Mouse (Mus musculus): Measurements from ENCODE around the gene Txnrd1. TPM values are rescaled to one million over a fixed set of nuclear protein-coding genes. Genes with fewer than 3 reads are reported as not detected.

Txnrd1 gene
- polyA plus RNA-seq, 1 experiment from 2014 or later = 124 TPM

DNA sequence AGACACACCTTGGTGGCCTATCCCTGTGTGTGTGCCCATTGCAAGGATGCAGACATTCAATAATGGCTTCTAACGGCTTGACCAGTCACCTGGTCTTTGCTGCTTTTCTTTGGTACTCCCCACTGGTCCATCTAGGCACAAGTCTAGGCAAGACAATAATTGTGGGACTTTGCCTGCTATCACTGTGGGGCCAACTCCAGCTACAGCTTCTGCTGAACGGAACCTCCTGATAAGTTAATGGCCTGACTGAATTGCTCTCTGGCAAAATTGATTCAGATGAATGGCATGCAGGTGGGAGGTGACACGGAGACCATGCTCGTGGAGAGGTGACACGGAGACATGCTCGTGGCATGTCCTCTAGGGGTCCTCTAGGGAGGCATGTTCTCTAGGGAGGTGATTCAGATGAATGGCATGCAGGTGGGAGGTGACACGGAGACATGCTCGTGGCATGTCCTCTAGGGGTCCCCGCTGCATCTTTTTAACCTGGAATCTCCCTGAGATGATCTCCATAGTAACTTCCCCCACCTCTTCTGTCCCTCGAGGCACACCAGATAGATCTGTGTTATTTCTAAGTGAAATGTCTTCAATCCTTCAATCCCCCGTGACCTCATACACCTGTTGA, 35.3 kb upstream of the Txnrd1 start:
- no peak overlapping the region for H3K4me3 ChIP-seq (replicated peaks; ENCODE audit: low read length)
- H3K36me3 ChIP-seq (replicated peaks; ENCODE audit: control insufficient read depth, insufficient read depth) = no peaks in the 10 kb centered on the region
- H3K9ac ChIP-seq = no peak overlapping the region
- H3K27me3 ChIP-seq (ENCODE audit: control insufficient read depth, insufficient read depth, low read length) = no peaks in the 10 kb centered on the region
- H3K4me1 ChIP-seq (replicated peaks; ENCODE audit: control insufficient read depth, insufficient read depth, low read length) = no peaks in the 10 kb centered on the region
- no peaks in the 10 kb centered on the region for H3K9me3 ChIP-seq (ENCODE audit: control insufficient read depth, low read length)
- H3K27ac ChIP-seq = no peak overlapping the region
- DNase-seq (ENCODE audit: low spot score) = no peak
- WGBS = 69% methylated on average over 11 of the region's 11 CpGs
- H3K4me2 ChIP-seq (replicated peaks) = no peak overlapping the region
- ATAC-seq (ENCODE audit: low FRiP score) = no peak

DNA sequence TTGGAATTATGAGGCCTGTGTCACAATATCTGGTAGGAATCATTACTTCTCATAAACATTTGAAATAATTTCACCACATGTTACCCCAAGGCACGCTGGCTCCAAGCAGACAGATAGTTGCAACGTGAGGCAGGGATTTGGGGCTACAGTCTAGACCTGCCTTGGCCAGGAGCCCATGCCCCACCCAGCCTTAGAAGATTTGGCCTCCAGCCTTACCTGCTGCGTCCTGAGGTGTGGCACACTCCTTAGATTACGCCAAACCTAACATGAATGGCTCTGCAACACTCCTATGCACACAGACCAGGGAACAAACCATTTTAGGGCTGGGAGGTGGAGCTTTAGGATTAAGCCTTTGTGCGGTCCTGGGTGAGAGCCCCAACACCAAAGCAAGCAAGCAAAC, 33.7 kb upstream of the Txnrd1 start:
- H3K4me3 ChIP-seq (replicated peaks; ENCODE audit: low read length) = no peak overlapping the region
- 83% methylated on average over 5 of the region's 5 CpGs for WGBS
- DNase-seq (ENCODE audit: low spot score) (no peak), ATAC-seq (ENCODE audit: low FRiP score) (no peak)
- H3K27ac ChIP-seq = no peak overlapping the region
- no peaks in the 10 kb centered on the region for H3K36me3 ChIP-seq (replicated peaks; ENCODE audit: control insufficient read depth, insufficient read depth)
- no peak overlapping the region for H3K9ac ChIP-seq
- no peak overlapping the region for H3K4me2 ChIP-seq (replicated peaks)
- H3K9me3 ChIP-seq (ENCODE audit: control insufficient read depth, low read length) = no peaks in the 10 kb centered on the region
- H3K27me3 ChIP-seq (ENCODE audit: control insufficient read depth, insufficient read depth, low read length) = no peaks in the 10 kb centered on the region
- no peaks in the 10 kb centered on the region for H3K4me1 ChIP-seq (replicated peaks; ENCODE audit: control insufficient read depth, insufficient read depth, low read length)

DNA sequence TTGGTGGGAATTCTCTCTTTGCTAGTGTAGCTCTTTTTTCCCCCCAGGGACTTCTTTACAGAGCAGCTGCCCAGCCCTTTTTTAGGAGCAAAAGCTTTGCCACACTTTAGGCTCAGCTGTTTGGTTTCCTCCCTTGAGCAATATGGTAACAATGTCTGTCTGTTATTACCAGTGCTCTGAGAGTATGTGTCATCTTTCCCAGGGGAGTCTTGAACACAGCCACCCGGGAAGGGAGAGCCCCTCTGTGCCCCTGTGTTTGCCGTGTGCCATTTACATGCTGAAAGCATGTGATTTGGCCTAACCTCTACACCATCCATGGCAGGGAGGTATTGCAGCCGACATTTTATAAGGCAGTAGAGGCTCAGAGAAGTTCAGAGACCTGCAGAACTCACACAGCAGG, 29.4 kb upstream of the Txnrd1 start:
- ATAC-seq (ENCODE audit: low FRiP score) (no peak), DNase-seq (ENCODE audit: low spot score) (no peak)
- no peak overlapping the region for H3K27ac ChIP-seq
- no peaks in the 10 kb centered on the region for H3K4me1 ChIP-seq (replicated peaks; ENCODE audit: control insufficient read depth, insufficient read depth, low read length)
- H3K9ac ChIP-seq = no peak overlapping the region
- no peak overlapping the region for H3K4me3 ChIP-seq (replicated peaks; ENCODE audit: low read length)
- no peaks in the 10 kb centered on the region for H3K9me3 ChIP-seq (ENCODE audit: control insufficient read depth, low read length)
- H3K36me3 ChIP-seq (replicated peaks; ENCODE audit: control insufficient read depth, insufficient read depth) = no peaks in the 10 kb centered on the region
- H3K27me3 ChIP-seq (ENCODE audit: control insufficient read depth, insufficient read depth, low read length) = no peaks in the 10 kb centered on the region
- no peak overlapping the region for H3K4me2 ChIP-seq (replicated peaks)
- 65% methylated on average over 3 of the region's 3 CpGs for WGBS

DNA sequence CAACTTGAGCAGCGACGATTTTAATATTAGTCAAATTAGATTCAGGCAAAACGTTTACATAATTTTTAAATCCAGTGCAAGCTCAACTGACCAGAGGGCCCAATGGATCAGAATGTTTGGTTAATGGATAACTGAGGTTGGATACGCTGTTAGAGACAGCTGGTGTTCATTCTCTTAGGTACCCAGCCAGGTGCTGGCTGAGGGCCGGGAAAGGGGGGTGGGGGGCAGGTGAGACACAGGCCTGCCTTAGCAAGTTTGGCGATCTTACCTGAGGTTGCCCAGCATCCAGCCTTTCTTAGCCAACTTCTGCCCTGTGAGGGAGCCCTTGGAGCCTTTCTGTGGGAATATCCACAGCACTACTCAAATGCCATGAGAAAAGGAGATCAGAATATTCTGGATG, 28.6 kb upstream of the Txnrd1 start:
- Histone ChIP-seq H3K36me3 (replicated peaks; ENCODE audit: control insufficient read depth, insufficient read depth) (no peaks in the 10 kb centered on the region), H3K27me3 (ENCODE audit: control insufficient read depth, insufficient read depth, low read length) (no peaks in the 10 kb centered on the region), H3K27ac (no peak overlapping the region), H3K4me2 (replicated peaks) (no peak overlapping the region), H3K4me3 (replicated peaks; ENCODE audit: low read length) (no peak overlapping the region), H3K4me1 (replicated peaks; ENCODE audit: control insufficient read depth, insufficient read depth, low read length) (no peaks in the 10 kb centered on the region), H3K9ac (no peak overlapping the region), H3K9me3 (ENCODE audit: control insufficient read depth, low read length) (no peaks in the 10 kb centered on the region)
- ATAC-seq (ENCODE audit: low FRiP score) (no peak), DNase-seq (ENCODE audit: low spot score) (no peak)
- 87% methylated on average over 6 of the region's 6 CpGs for WGBS

- H3K9me3 ChIP-seq (ENCODE audit: control insufficient read depth, low read length) = no peaks in the 10 kb centered on the region
These were observed 27.3 kb upstream of the Txnrd1 start for GRCm38 (mm10) chr10:82806414-82806813.

DNA sequence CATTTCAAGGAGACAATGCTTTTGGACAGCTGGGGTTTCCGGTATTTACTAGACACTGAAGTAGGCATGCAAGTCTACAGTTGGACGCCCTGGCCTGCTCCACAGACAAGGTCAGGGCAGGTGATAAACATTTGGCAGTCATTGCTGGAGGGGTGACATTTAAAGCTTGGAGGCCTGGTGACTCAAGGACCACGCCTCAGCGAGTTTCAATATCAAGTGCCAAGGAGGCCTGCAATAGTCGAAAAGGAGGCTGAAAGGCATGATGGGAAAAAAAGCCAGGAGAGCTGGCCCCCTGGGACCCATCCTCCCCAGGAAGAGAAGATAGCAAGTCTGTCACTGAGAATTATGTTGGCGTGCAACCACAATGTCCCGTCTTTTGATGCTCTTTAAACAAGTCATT, 26.5 kb upstream of the Txnrd1 start:
- WGBS = 60% methylated on average over 7 of the region's 7 CpGs

More at GRCm38 (mm10) chr10:82806414-82806813, 27.3 kb upstream of the Txnrd1 start:
- Histone ChIP-seq H3K27me3 (ENCODE audit: control insufficient read depth, insufficient read depth, low read length) (no peaks in the 10 kb centered on the region), H3K36me3 (replicated peaks; ENCODE audit: control insufficient read depth, insufficient read depth) (no peaks in the 10 kb centered on the region), H3K4me1 (replicated peaks; ENCODE audit: control insufficient read depth, insufficient read depth, low read length) (no peaks in the 10 kb centered on the region), H3K9ac (no peak overlapping the region), H3K27ac (no peak overlapping the region), H3K4me2 (replicated peaks) (no peak overlapping the region), H3K4me3 (replicated peaks; ENCODE audit: low read length) (no peak overlapping the region)
- 87% methylated on average over 8 of the region's 8 CpGs for WGBS
- no peak for DNase-seq (ENCODE audit: low spot score)
- ATAC-seq (ENCODE audit: low FRiP score) = no peak

GRCm38 (mm10) chr10:82808155-82808554, 25.6 kb upstream of the Txnrd1 start:
- no peak overlapping the region for H3K27ac ChIP-seq
- no peak overlapping the region for H3K4me2 ChIP-seq (replicated peaks)
- 54% methylated on average over 6 of the region's 6 CpGs for WGBS
- H3K4me1 ChIP-seq (replicated peaks; ENCODE audit: control insufficient read depth, insufficient read depth, low read length) = no peaks in the 10 kb centered on the region
- no peak overlapping the region for H3K9ac ChIP-seq
- ATAC-seq (ENCODE audit: low FRiP score) (no peak), DNase-seq (ENCODE audit: low spot score) (no peak)
- no peaks in the 10 kb centered on the region for H3K36me3 ChIP-seq (replicated peaks; ENCODE audit: control insufficient read depth, insufficient read depth)
- no peaks in the 10 kb centered on the region for H3K9me3 ChIP-seq (ENCODE audit: control insufficient read depth, low read length)
- H3K4me3 ChIP-seq (replicated peaks; ENCODE audit: low read length) = no peak overlapping the region
- H3K27me3 ChIP-seq (ENCODE audit: control insufficient read depth, insufficient read depth, low read length) = no peaks in the 10 kb centered on the region

More for the DNA sequence above, 26.5 kb upstream of the Txnrd1 start:
- Histone ChIP-seq H3K9me3 (ENCODE audit: control insufficient read depth, low read length) (no peaks in the 10 kb centered on the region), H3K9ac (no peak overlapping the region), H3K27me3 (ENCODE audit: control insufficient read depth, insufficient read depth, low read length) (no peaks in the 10 kb centered on the region), H3K4me1 (replicated peaks; ENCODE audit: control insufficient read depth, insufficient read depth, low read length) (no peaks in the 10 kb centered on the region), H3K4me3 (replicated peaks; ENCODE audit: low read length) (no peak overlapping the region), H3K4me2 (replicated peaks) (no peak overlapping the region), H3K36me3 (replicated peaks; ENCODE audit: control insufficient read depth, insufficient read depth) (no peaks in the 10 kb centered on the region), H3K27ac (no peak overlapping the region)
- ATAC-seq (ENCODE audit: low FRiP score) (no peak), DNase-seq (ENCODE audit: low spot score) (no peak)

DNA sequence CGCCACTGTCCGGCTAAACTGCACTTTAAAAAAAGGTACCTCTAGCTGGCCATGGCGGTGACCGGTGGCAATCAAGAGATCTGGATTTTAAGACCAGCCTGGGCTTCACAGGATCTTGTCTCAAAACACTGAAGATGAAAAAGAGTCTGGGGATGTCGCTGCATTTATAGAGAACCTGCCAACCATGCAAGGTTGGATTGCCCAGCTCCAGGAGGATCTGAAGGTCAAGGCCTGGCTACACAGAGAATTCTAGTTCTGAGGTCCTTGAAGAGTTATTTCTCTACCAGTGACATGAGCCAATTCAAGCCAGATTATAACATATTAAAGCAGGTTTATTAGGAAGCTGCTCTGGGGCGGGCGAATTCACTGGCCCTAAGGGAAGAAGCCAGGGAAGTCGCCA, 24.9 kb upstream of the Txnrd1 start:
- H3K4me1 ChIP-seq (replicated peaks; ENCODE audit: control insufficient read depth, insufficient read depth, low read length) = no peaks in the 10 kb centered on the region
- no peaks in the 10 kb centered on the region for H3K9me3 ChIP-seq (ENCODE audit: control insufficient read depth, low read length)
- H3K4me2 ChIP-seq (replicated peaks) = no peak overlapping the region
- no peaks in the 10 kb centered on the region for H3K27me3 ChIP-seq (ENCODE audit: control insufficient read depth, insufficient read depth, low read length)
- H3K9ac ChIP-seq = no peak overlapping the region
- DNase-seq (ENCODE audit: low spot score) (no peak), ATAC-seq (ENCODE audit: low FRiP score) (no peak)
- 76% methylated on average over 8 of the region's 8 CpGs for WGBS
- no peak overlapping the region for H3K4me3 ChIP-seq (replicated peaks; ENCODE audit: low read length)
- H3K36me3 ChIP-seq (replicated peaks; ENCODE audit: control insufficient read depth, insufficient read depth) = no peaks in the 10 kb centered on the region
- no peak overlapping the region for H3K27ac ChIP-seq

DNA sequence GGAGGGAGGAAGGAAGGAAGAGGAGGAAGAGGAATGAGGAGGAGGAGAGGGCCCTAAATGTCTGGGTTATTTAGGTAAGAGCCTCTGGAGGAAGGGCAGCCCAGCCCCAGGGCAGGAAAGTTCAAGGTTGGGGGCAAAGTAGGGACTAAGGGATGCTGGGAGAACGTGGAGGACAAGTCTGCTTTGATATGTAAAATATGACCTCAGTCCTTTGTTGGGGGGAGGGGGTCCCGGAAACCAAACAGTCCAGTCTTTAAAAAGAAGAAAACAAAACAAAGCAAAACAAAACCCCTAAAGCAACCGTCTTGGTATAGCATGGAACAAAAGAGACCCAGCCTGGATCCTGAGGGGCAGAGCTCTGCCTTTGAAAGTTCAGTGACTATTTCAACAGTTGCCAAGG, 24.4 kb upstream of the Txnrd1 start:
- H3K36me3 ChIP-seq (replicated peaks; ENCODE audit: control insufficient read depth, insufficient read depth) = no peaks in the 10 kb centered on the region
- ATAC-seq (ENCODE audit: low FRiP score) (no peak), DNase-seq (ENCODE audit: low spot score) (no peak)
- no peak overlapping the region for H3K9ac ChIP-seq
- no peaks in the 10 kb centered on the region for H3K4me1 ChIP-seq (replicated peaks; ENCODE audit: control insufficient read depth, insufficient read depth, low read length)
- H3K9me3 ChIP-seq (ENCODE audit: control insufficient read depth, low read length) = no peaks in the 10 kb centered on the region
- H3K27me3 ChIP-seq (ENCODE audit: control insufficient read depth, insufficient read depth, low read length) = no peaks in the 10 kb centered on the region
- WGBS = 2% methylated on average over 3 of the region's 3 CpGs
- H3K4me3 ChIP-seq (replicated peaks; ENCODE audit: low read length) = no peak overlapping the region
- no peak overlapping the region for H3K4me2 ChIP-seq (replicated peaks)
- no peak overlapping the region for H3K27ac ChIP-seq

- H3K4me1 ChIP-seq (replicated peaks; ENCODE audit: control insufficient read depth, insufficient read depth, low read length) = no peaks in the 10 kb centered on the region
- 8% methylated on average over 28 of the region's 52 CpGs for WGBS
- no peaks in the 10 kb centered on the region for H3K27me3 ChIP-seq (ENCODE audit: control insufficient read depth, insufficient read depth, low read length)
- H3K4me3 ChIP-seq (replicated peaks; ENCODE audit: low read length) = peak overlapping the region; percentile 45
- DNase-seq (ENCODE audit: low spot score) (peak; percentile 80), ATAC-seq (ENCODE audit: low FRiP score) (peak; percentile 86)
- no peak overlapping the region for H3K27ac ChIP-seq
- H3K4me2 ChIP-seq (replicated peaks) = peak overlapping the region; percentile 65
- no peaks in the 10 kb centered on the region for H3K9me3 ChIP-seq (ENCODE audit: control insufficient read depth, low read length)
- H3K9ac ChIP-seq = peak overlapping the region; percentile 51
- no peaks in the 10 kb centered on the region for H3K36me3 ChIP-seq (replicated peaks; ENCODE audit: control insufficient read depth, insufficient read depth)
These were observed 21.8 kb upstream of the Txnrd1 start for GRCm38 (mm10) chr10:82811855-82812431.

Data from hindbrain, embryonic 14.5 days (tissue).